ENCODE assay signal across 8 mouse cellular contexts in the genomic region with DNA sequence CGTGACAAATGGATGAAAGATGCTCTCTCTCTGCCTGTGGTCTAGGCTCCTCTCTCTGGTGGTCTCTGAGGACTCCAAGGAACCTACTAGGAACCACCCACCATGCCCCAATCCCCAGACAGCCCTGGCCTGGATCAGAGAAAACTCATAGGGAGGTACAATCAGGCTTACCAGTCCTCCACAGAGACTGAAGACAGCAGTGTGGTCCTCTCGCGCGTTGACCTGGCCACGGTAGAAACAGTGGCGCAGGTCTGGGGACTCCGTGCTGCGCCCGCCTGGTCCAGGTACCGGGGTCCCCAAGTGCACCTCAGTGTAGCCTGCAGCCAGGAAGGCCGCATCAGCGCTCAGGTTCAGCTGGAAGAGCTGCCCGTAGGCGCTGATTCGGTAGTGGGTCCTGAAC.
DNase-seq lines count a peak whose midpoint lies in the region; ATAC-seq lines count a peak whose summit lies in the region.
"Had no signal": no experiment of that assay in that cellular context is flagged by ENCODE, and none has a peak within 500 bp of the region (broad histone marks: within the 10 kb centered on the region; RNA-seq: fewer than 3 reads in every experiment).

No protein-coding gene starts in this region.

- no peak overlapping the region for H3K9ac ChIP-seq in liver, embryonic 12.5 days
- H3K9ac ChIP-seq in forebrain, embryonic 12.5 days: peak overlapping the region; percentile 80

- no peak for DNase-seq in liver
- peak; percentile 43 for DNase-seq in limb, embryonic 10.5 days (ENCODE audit: low spot score)
- peak; percentile 13 for DNase-seq in retina, embryonic 14.5 days (ENCODE audit: low spot score)
- DNase-seq in adrenal gland, adult 2 months: no peak
- DNase-seq: adrenal gland, postnatal 10 days had no signal

- no peak for ATAC-seq in liver, embryonic 12.5 days
- no peak for ATAC-seq in forebrain, embryonic 12.5 days (ENCODE audit: low FRiP score)
- ATAC-seq in activated CD4-positive, CD25-positive, alpha-beta regulatory T cell, adult 4 months: no peak

- peaks cover 4% of the 10 kb centered on the region for H3K4me1 ChIP-seq in liver, embryonic 12.5 days
- H3K4me1 ChIP-seq in forebrain, embryonic 12.5 days: peaks cover 27% of the 10 kb centered on the region
- H3K4me1 ChIP-seq in limb, embryonic 10.5 days: peaks cover 24% of the 10 kb centered on the region

- H3K36me3 ChIP-seq in liver, embryonic 12.5 days: no peaks in the 10 kb centered on the region
- no peaks in the 10 kb centered on the region for H3K36me3 ChIP-seq in forebrain, embryonic 12.5 days (replicated peaks)
- H3K36me3 ChIP-seq in limb, embryonic 10.5 days: no peaks in the 10 kb centered on the region

- no peaks in the 10 kb centered on the region for H3K9me3 ChIP-seq in liver, embryonic 12.5 days (replicated peaks)
- H3K9me3 ChIP-seq in forebrain, embryonic 12.5 days: no peaks in the 10 kb centered on the region
- H3K9me3 ChIP-seq in limb, embryonic 10.5 days (replicated peaks): no peaks in the 10 kb centered on the region

- peaks cover 52% of the 10 kb centered on the region for H3K27me3 ChIP-seq in liver, embryonic 12.5 days (replicated peaks)
- peaks cover 17% of the 10 kb centered on the region for H3K27me3 ChIP-seq in forebrain, embryonic 12.5 days
- peaks cover 35% of the 10 kb centered on the region for H3K27me3 ChIP-seq in limb, embryonic 10.5 days (ENCODE audit: low read depth, poor library complexity, severe bottlenecking)

- H3K4me2 ChIP-seq in liver, embryonic 12.5 days: peak overlapping the region; percentile 78
- H3K4me2 ChIP-seq in forebrain, embryonic 12.5 days: peak overlapping the region; percentile 85

- no peak overlapping the region for H3K27ac ChIP-seq in liver, embryonic 12.5 days
- H3K27ac ChIP-seq in forebrain, embryonic 12.5 days: no peak overlapping the region
- peak overlapping the region; percentile 88; the same call in 1 of the 2 replicates for H3K27ac ChIP-seq in limb, embryonic 10.5 days

- peak overlapping the region; percentile 60 for H3K4me3 ChIP-seq in liver, embryonic 12.5 days
- H3K4me3 ChIP-seq in forebrain, embryonic 12.5 days (replicated peaks): peak overlapping the region; percentile 77
- peak overlapping the region; percentile 87 for H3K4me3 ChIP-seq in limb, embryonic 10.5 days

- 11% methylated on average over 15 of the region's 15 CpGs for WGBS in liver, embryonic 12.5 days (ENCODE audit: insufficient replicate concordance)
- WGBS in forebrain, embryonic 12.5 days: 4% methylated on average over 15 of the region's 15 CpGs
- 4% methylated on average over 15 of the region's 15 CpGs for WGBS in limb, embryonic 10.5 days

Comparison
In these comparisons a context has a peak if more than half of its experiments do, and no peak if none do; other contexts are left out.
1. DNase-seq: peak in limb, embryonic 10.5 days (single experiment) and retina, embryonic 14.5 days (single experiment); none in liver (single experiment) and adrenal gland, adult 2 months (single experiment).
2. Peak in every context shown above with its lines, with median percentiles within 50 percentile points of each other: H3K4me3 ChIP-seq.